Mouse (Mus musculus) frontal cortex, adult 2 months (tissue): Measurements from ENCODE around the gene 9130213A22Rik. TPM values are rescaled to one million over a fixed set of nuclear protein-coding genes. Genes with fewer than 3 reads are reported as not detected.

Experiments used
- DNase-seq, 2 experiments: peaks; one replicate each; pipeline ENCODE4 v3.0.0; 2022; ENCODE audit warnings: low spot score in 1 of 2; ENCODE audit errors: extremely low spot score in 1 of 2
- polyA plus RNA-seq: library from polyadenylated mRNA; depleted of rRNA; stranded (reverse); fragments of >200 nt; gene quantifications from 2 replicates; pipeline ENCODE4 v1.2.3, GENCODE M21; 2012

The 9130213A22Rik gene
- polyA plus RNA-seq, 1 experiment: 1.8 TPM

DNA sequence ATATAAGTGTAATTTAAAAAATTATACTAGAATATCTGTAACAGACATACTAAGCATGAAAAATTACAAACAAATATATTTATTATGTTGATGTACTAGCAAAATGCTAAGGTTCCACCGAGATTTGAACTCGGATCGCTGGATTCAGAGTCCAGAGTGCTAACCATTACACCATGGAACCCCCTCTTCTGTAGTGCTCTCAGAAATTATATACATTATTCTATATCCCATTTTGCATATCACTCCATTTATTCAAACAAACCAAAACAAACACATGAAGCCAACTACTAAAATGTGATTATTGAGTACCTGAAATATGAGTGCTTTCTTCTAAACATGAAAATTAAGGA lies 2.1 kb upstream of the 9130213A22Rik start:
- DNase-seq: peak in 1 of 2 experiments; percentile 95

DNA sequence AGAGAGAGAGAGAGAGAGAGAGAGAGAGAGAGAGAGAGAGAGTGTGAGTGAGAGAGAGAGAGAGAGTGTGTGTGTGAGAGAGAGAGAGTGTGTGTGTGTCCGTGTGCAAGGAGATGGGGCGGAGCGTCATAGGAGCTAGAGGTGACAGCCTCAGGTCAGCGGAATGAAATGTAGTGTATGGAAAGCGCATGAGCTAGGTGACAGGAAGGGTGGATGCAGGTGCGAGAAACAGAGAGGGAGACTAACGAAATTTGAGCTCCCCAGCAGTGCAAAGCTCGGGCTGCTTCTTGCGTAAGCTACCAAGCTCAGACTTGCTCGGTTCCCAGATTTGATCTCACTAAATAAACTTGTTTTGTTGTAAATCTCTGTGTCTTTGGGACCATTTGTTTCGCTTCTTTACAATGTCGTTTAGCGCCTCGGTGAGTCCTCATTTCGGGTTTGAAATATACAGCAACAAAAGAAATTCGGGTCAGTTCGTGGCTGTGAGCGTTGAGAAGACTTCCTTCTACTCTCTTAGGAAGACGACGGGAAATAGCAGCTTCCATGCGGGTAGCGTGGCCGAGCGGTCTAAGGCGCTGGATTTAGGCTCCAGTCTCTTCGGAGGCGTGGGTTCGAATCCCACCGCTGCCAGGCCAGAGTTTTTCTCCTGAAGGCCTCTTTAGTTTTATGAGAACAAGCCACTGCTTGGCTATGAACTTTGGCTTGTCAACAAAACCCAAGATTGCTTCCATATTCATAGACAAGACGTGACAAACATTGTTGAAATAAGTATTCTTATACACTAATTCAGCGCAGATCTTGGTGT lies 1.5 kb upstream of the 9130213A22Rik start:
- DNase-seq: peak; percentile 84 to 99

DNA sequence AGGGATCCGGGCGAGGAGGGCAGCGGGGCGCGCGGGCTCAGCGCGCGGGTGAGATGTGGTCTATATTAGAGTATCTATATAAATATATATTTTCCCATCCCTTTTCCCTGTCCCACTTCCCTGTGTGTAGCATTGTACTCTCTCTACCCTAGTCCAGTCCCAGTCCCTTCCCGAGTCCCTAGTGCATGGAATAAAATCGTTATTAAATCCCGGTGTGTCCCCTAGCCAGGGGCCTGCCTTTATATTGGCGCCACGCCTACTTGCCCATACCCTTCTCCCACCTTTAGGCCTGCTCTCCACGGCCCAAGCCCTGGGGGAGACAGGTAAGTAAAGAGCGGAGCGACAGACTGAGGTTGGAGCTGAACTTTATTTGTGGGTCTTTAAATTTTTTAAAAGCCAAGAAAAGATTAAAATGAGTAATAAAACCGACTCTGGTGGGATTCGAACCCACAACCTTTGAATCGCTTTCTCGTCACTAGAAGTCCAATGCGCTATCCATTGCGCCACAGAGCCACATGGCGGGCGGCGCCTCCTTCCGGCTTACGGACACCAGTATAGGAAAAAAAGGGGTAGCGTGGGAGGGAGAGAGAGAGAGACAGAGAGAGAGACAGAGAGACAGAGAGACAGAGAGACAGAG lies 785 bp upstream of the 9130213A22Rik start:
- peak; percentile 86 to 98 for DNase-seq

DNA sequence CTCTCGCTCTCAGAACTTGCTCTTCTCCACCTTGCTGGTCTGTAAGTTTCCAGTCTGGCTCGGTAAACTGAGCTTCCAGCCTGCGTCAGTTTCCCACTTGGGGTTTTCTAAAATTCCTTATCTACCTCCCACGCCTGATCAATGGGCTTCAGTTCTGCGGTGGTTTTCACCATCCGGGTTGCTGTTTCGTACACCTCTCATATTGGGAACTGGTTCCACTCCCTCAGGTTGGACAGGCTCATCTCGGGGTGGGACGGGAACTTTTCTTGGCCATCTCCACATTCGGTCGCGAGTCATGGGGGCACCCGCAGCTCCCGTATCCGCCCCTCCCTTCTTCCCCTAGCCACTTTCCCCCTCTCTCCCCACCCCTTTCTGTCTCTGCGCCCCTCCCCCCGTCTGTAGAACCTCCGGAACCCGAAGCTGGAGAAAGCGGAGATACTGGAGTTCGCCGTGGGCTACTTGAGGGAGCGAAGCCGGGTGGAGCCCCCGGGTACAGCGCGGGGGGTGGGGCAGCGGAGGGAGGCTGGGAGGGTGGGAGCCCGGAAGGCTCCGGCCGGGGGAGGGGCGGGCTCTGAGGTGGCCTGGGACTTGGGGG lies 551 bp downstream of the 9130213A22Rik start:
- no peak for DNase-seq

DNA sequence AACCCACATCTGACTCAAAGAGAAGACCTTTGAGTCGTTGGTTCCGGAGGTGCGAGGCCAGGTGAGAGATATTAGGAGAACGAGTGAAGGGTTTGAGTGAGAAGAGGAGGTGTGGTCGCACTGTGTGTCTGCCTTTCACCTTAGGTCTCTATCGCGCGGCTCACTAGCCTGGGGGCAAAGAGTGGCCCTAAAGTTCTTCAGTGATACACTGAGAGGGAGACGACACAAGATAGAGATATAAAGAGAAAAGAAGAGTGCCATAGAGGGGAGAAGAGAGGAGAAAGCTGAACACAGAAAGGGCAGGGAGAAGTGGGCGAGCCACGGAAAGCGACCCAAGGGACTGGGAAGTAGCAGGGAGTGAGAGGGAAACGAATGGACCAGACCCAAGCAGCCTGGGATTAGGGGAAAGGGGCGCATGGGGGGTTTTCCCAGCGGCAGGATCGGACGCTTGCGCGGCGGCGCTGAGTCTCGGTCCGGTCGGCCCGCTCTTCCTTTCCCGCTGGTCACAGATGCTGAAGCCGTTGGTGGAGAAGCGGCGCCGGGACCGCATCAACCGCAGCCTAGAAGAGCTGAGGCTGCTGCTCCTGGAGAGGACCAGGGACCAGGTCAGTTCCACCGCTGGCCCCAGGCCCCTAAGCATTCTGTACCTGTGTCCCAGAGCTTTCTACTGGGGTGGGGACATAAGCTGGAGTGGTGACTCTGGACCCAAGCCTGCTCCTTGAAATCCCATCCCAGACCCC lies 1.2 kb downstream of the 9130213A22Rik start:
- DNase-seq: no peak

DNA sequence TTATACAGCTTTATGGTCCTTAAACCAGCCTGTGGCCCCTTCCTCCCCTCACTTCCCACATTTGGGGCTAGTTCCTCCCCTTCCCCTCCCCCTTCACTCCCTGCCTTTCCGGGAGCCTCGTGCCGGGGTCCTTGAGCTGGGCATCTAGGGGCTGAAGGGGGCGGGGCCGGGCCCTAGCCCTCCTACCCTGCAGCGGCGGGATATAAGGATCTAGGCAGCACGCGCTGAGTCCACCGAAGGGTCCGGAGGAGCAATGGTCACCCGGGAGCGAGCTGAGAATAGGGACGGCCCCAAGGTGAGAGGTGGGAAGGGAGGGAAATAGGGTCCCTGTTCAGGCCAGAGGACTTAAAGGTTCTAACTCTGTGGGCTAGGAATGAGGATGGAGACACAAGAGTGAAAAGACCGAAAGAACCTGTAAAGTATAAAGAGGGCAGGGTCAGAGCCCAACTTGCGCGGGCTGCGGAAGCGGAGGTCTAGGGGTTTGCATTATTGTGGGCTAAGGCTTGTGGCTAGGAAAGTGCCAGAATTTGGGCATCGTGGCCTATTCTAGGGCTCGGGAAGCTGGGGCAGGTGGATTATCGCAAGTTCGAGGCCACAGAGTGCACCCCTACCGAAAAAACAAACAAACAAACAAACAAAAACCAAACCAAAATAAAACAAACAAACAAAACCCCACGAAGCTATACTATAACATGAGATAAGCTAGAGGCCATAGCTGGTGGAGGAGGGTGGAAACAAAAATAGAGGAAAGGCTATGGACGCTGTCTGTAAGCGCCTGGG lies 2.0 kb downstream of the 9130213A22Rik start, which contains the start of gene Hes7:
Gene Hes7 (plus strand): TSS at position 184 of the 780 bp plus-strand sequence.
- DNase-seq: no peak

DNA sequence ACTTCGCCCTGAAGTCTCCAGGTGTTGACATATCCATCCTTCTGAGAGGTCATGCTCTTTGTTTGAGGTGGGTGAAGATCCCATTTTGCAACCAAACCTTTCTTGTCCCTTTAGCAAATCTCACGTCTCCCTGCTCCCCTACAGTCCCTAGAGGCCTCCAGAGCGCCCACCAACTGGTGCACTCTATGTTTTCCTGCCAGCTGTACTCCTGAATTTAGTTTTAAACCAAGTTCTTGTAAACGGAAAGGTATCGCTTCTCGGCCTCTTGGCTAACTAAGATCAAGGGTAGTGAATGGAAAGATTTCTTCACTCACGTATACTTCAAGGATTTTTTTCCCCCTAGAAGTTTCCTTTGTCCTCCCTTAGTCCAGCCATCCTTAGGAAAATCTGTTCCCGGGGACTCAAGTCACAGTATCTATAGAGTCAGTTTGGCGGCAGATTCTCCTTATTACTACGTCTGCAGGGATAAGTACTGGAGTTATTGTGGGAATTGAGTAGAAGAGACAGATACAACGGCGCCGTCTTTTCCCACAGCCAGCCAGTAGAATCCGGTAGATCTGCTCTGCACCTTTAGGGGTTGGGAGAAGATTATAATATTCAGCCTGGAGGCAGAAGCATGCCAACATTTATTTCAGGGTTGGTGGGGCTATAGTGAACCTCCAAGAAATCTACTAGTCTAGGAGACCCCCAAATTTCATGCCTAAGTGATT lies 2.8 kb downstream of the 9130213A22Rik start:
- no peak for DNase-seq

DNA sequence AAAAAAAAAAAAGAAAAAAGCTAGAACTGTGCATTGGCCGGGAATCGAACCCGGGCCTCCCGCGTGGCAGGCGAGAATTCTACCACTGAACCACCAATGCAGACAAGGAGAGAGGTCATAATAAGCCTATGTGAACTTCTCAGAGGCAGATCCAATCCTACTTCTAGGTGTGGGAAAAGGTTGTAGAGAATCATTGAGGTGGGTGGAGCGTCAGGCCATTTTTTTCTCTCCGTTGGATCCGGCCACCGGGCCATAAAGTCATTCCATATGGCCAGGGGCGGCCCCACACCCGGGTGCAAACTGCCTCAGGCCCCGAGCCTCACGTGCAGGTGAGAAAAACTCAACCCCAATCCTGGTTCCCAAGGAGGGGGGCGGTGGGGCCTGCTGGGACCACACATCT lies 3.6 kb downstream of the 9130213A22Rik start:
- peak in 1 of 2 experiments; percentile 99 for DNase-seq

DNA sequence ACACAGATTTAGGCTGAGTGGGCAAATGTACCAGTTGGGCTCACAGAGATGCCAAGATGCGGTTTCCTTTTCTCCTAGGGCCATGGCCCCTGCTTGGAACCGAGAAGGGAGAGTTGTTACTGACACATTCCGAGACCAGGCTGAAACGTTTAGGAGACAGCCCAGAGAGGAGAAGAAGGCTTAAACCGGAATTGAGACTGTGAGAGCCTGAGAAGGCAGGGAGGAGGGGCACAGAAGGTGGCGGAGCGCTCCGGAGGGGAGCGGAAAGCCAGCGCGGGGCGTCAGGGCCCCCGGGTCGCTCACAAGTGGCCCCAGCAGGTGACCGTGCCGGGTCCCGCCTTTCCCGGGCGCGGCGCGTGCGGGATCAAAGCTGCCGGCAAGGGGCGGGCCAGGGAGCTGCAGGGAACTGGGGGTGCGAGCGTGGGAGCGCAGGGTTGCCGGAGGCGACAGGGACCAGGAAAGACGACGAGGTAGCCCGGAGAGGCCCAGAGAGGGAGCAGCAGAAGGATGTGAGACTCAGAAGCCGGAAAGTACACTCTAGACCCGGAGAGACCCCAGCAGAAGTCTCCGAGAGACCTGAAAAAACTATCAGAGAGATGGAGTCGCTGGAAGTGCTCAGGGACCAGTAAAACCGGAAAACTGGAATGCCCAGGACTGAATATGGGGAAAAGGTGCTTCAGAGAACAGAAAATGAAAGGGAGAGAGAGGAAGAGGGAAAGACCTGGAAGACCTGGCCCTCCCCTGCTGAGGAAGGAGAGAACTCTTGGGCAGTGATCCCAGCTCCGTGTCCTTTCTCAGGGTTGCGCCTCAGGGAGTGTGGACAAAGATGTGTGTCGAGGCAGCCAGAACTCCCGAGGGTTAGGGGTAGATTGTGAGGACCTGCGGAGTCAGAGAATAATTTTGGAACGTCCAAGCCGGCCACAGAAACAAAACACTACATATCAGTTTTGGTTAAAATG lies 4.4 kb downstream of the 9130213A22Rik start:
- no peak for DNase-seq

DNA sequence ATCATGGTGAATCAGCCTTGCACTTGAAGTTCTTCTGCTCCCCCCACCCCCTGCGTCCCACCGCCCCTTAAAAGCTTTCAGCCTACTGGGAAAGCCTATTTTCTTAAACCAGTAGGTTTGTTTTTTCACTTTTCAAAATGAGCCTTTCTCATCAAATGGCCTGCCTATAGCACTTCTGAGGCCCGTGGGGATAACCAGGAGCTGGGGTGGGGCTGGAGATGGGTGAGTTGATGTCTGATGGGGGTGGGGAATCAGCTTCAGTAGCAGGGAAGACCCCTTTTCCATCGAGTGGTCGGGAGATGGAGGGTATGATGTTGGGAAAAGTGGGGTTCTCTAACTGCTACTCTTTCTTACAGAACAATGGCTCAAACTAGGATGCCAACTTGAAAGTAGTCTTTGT lies 5.5 kb downstream of the 9130213A22Rik start:
- no peak for DNase-seq

DNA sequence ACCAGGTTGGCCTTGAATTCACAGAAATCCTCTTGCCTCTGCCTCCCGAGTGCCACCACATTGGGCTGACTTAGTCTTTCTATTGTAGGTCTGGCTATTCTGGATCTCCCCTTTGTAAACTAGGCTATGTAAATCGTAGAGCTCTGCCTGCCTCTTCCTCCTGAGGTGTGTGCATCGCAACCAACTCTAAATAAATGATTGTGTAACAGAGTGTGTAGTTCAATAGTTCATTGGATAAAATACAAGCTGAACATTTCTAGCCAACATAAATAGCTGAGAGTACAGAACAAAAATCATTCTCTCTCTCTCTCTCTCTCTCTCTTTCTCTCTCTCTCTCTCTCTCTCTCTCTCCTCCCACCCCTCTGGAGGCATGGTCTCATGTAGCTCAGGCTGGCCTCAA lies 7.8 kb downstream of the 9130213A22Rik start:
- DNase-seq: no peak

DNA sequence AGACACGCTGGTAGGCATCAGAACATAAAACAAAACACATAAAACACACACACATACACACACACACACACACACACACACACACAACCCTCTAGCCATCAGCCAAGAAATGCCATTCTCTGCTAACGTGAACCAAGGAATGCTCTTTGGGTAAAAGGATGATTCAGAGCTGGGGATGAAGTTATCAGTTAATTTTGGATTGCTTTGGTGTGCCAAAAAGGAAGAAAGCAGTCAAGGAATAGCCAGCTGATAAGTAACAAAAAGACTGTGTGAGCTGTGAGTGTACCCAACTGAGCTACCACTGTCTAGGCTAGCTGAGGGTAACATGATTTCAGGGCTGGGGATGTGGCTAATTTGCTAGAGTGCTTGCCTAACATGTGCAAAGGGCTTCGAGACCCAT lies 8.4 kb downstream of the 9130213A22Rik start:
- no peak for DNase-seq

DNA sequence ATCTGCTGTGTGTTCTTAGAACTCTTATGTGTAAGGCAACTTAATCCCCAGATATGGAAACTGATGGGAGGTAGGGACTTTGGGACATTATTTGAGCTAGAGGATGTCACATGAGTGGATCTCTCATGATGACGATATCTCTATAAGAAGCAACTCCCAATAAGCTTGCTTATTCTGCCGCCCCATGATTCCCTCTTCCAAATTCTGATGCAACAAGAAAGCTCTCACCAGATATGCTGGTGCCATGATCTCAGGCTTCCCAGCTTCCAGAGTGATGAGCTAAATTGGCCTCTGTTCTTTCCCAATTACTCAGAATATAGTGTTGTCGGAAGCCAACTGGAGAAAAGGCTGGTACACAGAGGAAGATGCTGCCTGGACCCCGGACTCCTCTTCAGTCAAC lies 10.5 kb downstream of the 9130213A22Rik start:
- peak in 1 of 2 experiments; percentile 51 for DNase-seq

DNA sequence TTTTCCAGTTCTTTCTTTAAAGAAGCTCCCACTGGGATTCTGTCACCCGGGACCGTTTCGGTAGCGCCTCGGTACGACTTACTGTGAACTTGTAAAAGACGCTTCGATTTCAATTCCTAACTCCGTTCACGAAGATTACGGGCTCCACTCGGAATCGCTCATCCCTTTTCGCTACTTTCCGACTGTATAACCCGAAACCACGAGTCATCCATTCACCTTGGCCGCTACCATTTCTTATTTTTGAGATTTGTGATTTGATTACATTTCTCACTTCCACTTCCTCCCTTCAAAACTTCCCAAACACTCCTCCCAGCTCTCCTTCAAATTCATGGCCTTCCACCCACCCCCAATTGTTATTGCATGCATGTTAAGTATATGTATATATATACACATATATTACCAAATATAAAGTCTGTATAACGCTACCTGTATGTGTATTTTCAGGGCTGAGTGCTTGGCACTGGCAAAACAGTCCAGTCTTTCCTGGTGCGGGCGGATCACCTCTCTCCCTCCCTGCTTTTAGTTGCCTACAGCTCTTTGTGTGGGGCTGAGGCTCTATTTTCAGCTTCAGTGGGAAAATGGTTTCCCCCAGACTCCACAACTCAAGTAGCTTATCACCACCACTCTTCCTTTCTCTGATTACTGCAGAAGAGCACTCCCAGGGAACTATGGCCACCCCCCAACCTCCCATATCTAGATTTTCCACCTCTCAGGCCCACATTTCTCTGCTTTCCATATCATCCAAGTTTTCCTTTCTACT lies 11.2 kb downstream of the 9130213A22Rik start:
- no peak for DNase-seq

DNA sequence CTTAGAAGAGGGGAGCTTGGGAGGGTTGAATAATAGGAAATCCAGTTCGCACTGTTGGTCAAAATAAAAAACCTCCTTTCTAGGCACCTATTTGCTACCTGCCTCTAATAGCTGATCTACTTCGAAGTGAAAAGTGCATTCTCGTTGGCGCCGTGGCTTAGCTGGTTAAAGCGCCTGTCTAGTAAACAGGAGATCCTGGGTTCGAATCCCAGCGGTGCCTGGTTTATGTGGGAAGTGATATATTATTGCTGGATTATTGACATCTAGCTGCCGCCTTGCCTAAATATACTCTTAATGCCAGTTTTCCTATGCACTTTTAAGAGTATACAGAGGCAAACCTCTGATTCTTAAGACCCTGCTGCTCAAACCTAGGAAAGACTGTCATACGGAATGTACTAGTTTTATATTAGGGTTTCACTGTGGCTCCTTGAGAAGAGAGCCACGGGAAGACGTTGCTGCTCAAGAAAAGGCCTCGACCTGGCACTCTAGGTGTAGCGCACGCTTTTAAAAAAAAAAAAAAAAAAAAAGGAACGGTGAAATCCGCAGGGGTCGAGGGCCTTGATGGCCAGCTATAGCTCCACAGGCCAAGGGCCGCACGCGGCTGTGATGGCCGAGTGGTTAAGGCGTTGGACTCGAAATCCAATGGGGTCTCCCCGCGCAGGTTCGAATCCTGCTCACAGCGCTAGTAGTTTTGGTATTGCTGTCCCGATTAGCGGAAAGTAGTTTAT lies 11.9 kb downstream of the 9130213A22Rik start:
- peak in 1 of 2 experiments; percentile 94 for DNase-seq

DNA sequence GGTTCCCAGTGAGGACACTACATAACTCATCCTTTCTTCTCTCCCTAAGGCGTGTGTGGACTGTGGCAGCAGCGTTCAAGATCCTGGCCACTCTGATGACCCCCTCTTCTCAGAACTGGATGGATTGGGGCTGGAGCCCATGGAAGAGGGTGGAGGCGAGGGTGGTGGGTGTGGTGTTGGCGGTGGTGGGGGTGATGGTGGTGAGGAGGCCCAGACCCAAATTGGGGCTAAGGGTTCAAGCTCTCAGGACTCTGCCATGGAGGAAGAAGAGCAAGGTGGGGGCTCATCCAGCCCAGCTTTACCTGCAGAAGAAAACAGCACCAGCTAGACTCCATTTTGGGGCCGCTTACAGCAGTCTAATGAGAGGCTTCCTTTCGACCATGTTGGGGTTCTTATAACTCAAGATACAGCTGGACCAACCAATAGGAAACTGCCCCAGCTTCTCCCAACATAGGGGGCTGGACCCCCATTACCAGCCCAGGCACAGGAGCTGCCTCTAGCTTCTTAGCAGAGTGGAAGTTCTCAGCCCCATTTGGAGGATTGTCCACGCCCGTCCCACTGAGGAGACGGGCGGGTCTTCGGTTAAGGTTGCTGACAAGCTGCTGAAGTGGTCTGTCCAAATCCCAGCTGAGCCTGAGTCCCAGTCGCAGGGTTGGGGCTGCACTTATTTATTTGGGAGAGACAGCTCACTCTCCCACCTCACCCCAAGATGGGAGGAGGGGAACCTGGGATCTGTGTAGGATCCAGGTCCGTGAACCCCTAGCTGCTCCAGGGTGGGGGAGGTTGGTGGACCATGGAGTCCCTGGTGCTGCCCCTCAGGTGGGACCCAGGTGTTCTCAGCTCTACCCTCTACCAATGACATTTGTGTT lies 13.1 kb downstream of the 9130213A22Rik start:
- no peak for DNase-seq
